Mouse (Mus musculus) T-helper 17 cell (primary cell): ENCODE measurements around the gene St6galnac4.

Experiments used
- in situ Hi-C, 2 experiments: fragments of 300-600 bp; cut with MboI, MseI; formaldehyde crosslinking; loops; 1 replicate in 1 of 2; 2 replicates in 1 of 2; pipeline ENCODE4 v1.15.1; 2025; ENCODE audit warnings: high pct_unique_total_duplicates in 2 of 2

Gene St6galnac4

GRCm38 (mm10) chr2:32586871-32587351 is at the start of gene St6galnac4:
TSS of gene St6galnac4 (plus strand) at chr2:32587095.
- in situ Hi-C loops = no loop called here

GRCm38 (mm10) chr2:32537360-32537905 is 49.5 kb upstream of the St6galnac4 start:
- in situ Hi-C loops = no loop called here

DNA sequence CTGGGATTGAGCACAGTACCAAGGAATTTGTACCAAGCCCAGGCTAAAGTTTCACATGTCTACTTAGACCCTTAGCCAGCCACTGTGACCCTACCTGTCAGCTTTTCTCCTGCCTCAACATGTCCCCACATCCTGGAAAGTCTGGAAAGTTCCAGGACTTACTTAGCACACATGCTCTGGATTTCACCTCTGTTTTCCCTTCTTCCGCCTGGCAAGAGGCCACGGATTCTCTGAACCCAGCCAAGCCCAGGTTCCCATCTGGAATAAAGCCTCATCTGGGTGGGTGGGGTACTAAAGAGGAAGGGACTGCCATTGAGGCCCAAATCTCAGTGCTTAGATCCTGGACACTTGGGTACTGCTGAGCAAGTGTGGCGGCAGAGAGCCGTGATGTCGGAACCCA is 49.0 kb upstream of the St6galnac4 start:
- in situ Hi-C loops = no loop called here

- in situ Hi-C loops = no loop called here
Measured at GRCm38 (mm10) chr2:32538461-32538860, 48.4 kb upstream of the St6galnac4 start.

DNA sequence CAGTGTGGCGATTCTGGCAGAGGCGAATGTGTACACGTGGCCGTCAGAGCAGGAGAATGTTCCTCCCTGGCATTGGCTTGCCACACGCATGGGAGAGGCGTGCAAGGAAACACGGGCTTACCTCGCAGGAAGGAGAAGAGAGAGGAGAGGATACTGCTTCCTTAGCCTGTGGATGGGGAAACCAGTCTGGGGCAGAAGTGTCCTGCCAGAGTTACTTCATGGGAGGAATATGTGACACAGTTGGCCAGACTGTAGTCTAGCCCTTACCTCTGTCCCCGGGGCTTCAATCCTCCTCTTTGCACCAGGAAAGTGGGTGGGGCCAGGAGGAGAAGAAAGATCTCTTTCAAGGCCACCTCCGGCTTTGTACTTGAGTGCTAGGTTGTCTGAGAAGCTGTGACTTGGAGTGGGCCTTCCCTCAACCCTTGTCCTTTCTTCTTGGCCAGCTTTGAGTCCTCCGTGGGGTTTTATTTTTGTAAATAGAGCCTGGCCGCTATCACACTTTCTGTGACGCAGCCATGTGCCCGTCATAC is 47.4 kb upstream of the St6galnac4 start:
- in situ Hi-C loops = no loop called here

DNA sequence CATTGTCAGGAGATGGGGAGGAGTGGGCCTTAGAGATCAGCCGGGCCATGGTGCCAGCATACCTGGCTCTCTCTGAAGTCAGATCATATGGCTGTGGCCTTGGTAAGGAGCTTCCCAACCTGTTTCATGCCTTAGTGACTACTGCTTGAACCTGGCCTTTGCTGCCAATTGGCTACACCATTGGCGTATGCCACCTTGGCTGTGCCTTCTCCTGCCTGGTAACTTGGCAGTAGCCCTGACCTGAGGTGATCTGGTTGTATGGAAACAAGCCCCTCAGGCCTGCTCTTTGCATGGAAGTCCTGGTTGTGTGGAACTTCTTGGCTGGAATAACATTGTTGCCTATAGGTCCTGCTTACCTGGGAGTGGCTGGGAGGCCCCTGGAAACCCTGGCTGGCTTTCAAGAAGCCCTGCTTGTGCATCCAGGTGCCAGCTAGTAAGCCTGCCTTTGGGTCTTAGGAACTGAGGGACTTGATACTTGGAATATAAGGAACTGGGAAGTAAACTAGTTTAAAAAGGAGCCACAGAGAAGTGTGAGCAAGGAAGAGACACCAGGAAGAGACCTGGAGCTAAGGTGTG is 45.5 kb upstream of the St6galnac4 start:
- in situ Hi-C loops = no loop called here

DNA sequence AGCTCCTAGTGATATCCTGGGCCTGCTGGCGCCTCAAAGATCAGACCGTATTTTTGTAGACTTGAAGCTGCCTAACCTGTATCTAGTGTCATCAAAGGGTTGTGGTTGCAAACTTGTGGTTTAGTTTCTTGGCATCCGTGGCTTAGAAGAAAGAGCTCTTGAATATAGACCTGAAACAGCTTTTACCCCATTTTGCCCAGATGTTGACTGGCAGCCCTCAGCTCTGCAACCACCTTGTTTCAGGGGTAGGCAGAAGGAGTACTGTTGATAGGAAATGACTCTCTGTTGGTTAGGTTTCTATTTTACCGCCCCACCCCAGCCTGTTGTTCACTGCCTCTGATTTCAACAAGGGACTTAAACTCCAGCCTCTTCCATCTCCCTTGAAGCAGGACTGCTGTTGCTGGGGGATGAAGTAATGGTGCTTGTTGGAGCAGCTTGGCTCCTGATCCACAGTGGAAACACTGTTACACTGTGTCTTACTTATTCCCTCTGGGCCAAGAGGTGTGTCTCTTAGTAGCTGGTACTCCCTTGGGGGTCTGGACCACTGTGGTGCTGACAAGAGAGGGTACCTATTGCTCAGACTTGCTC is 44.8 kb upstream of the St6galnac4 start:
- in situ Hi-C loops = no loop called here

DNA sequence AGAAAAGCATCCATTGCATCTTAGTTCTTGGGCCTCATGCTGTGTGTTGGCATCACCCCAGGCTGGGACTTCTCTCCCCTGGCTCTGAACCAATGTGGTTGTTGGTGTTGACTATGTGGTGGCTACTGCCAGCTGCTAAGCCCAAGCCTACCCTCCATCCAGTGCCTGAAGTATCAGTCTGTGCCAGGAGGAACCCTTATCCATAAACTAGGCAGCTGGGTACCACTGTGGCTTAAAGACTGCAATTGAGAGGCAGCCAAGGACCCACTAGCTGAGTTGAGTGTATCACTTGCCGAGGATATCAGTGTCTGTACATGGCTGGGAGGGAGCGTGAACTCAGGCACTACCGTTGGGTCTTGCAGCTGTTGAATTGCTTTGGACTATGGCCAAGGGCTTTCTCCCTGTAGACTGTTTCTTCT is 43.9 kb upstream of the St6galnac4 start:
- in situ Hi-C loops = no loop called here

- in situ Hi-C loops = loop anchor here in 1 of 2 experiments (5.0 kb wide), 1 partner anchor 55 kb away; no protein-coding TSS in a partner anchor
Measured at GRCm38 (mm10) chr2:32546951-32547350, 39.9 kb upstream of the St6galnac4 start.

GRCm38 (mm10) chr2:32547380-32547779 is 39.5 kb upstream of the St6galnac4 start:
- in situ Hi-C loops = loop anchor here in 1 of 2 experiments (5.0 kb wide), 1 partner anchor 55 kb away; no protein-coding TSS in a partner anchor

DNA sequence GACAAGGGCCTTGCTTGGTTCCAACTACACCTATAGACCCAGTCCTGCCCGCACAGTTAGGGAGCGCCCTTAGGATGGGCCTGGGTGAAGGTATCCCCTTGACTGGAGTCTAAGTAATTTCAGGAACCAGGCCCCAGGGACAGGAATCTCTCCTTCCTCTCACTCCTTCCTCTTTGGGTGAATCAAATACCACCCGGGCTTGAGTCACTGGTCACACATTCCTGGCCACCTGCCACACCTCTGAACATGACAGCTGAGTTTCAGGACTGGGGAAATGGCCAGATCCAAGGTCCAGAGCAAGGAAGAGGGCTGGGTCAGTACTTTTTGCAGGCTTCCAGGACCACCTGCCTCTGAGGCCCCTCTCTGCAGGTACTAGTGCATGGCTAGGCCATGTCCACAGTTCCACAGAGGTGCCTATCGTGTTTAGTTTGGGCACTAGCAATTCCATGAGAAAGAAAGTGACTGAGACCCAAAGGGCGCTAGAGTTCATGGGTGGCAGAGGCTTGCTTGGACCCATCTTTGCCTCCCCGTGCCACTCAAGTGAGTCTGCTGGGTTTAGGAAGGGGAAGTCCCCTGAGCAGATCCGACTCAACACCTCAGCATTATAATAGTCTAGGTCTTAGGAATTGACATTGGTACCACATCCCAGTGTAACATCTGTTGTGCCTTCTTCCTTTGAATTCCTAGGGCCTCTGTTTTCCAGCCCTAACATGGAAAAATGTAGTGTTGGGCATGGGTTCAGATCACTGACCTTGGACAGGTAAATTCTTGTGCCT is 38.7 kb upstream of the St6galnac4 start:
- in situ Hi-C loops = loop anchor here in 1 of 2 experiments (5.0 kb wide), 1 partner anchor 56 kb away; no protein-coding TSS in a partner anchor

GRCm38 (mm10) chr2:32549171-32549570 is 37.7 kb upstream of the St6galnac4 start:
- in situ Hi-C loops = loop anchor here in 1 of 2 experiments (5.0 kb wide), 1 partner anchor 57 kb away; no protein-coding TSS in a partner anchor

DNA sequence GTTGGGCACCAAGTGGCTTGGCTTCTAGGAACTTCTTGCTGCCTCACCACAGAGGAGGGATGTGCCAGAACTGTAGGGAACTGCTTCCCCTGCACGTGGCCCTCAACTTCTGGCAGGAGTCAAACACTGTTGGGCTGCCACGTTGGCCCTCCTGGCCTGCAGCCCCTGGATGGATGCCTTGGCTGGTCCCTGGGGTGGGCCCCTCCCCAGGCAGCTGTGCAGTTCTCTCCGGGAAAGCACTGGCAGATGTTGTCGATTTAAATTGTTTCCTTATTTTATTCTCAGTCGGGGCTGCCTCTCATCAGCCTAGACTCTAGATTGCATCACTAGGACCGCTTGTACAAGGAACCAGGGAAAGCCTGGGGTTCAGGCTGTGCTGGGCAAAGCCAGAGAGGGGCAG is 37.1 kb upstream of the St6galnac4 start:
- in situ Hi-C loops = loop anchor here in 1 of 2 experiments (5.0 kb wide), 1 partner anchor 57 kb away; no protein-coding TSS in a partner anchor

GRCm38 (mm10) chr2:32551236-32551635 is 35.7 kb upstream of the St6galnac4 start:
- in situ Hi-C loops = no loop called here

- in situ Hi-C loops = no loop called here
Measured at GRCm38 (mm10) chr2:32553592-32554148, 33.2 kb upstream of the St6galnac4 start.

GRCm38 (mm10) chr2:32555484-32555883 is 31.4 kb upstream of the St6galnac4 start:
- in situ Hi-C loops = no loop called here

DNA sequence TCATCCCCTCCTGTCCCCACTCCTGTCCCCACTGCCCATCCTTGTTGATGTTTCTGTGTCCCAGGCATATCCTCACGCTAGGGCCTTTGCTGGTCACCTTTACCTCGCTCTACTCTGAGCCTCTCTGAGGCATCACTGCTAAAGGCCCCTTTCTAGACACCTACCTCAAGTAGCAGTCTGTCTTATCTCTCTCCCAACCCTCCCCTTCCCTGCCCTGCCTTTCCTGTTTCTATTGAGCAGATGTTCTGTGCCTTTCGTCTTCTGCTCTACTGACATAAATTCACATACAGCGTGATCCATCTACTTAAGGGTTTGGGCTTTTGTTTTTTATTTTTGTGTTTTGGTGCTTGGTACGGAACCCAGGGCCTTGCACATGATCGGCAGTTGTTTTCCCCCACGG is 30.9 kb upstream of the St6galnac4 start:
- in situ Hi-C loops = no loop called here

DNA sequence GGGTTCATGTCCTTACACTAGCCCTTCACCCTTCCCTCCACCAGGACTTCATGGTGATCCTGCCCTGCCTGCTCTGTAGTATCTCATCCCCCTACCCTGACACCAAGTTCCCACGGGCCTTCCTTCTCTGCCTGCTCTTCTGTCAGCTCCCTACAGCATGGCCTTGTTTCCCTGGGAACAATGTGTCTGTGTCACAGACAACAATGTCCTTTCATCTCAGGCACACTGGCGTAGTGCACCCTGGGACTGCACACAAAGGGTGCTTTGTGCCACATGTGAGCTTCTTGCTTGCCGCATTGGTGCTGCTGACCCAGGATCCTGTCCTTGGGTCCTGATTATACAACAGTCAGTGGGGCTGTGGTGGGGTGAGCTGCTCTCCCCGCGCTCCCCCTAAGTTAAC is 27.3 kb upstream of the St6galnac4 start:
- in situ Hi-C loops = no loop called here

DNA sequence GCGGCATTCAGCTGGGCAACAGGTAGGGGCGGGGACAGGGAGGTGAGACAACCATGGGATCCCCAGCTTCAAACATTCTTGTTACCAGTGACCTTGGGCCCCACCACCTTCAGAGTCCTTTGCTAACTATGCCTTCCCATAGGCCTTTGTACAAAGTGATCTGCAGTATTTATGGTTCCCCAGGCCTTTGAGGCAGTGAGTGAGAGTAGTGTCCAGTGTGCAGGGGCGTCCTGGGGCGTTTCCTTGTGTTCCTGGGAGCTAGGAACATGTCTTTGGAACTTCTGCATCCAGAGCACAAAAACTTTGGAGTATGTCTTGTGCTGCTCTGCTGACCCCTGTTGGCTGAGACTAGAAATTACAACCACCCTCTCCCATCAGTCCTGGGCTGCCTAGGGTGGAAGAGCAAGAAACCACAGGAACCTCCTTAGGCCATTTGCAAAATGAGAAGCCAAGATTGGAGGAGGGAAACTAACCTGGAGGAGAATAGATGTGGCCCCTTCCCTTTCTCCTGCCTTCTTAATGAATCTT is 20.3 kb upstream of the St6galnac4 start:
- in situ Hi-C loops = loop anchor here (5.0 kb wide), 2 partner anchors 79 to 164 kb away; no protein-coding TSS in a partner anchor

DNA sequence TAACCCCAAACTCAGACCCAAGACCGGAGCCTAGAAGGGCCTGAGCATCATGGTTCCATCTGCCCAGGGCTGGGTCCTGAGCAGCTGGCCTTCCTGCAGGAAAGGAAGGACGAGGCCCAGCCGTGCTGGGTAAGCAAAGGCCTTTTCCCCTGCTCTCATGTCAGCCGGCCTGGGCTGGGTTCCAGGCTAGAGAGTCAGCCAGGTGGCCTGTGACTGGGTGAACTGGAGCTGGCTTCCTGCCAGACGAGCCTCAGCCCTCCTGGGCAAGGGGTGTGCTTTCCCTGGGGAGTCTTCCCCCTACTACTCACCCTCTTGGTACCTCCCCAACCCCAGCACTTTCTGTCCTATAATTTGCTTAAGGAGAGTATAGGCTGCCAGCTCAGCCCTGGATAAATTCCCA is 18.7 kb upstream of the St6galnac4 start:
- in situ Hi-C loops = loop anchor here (5.0 kb wide), 2 partner anchors 81 to 166 kb away; no protein-coding TSS in a partner anchor

- in situ Hi-C loops = loop anchor here (5.0 kb wide), 2 partner anchors 82 to 167 kb away; no protein-coding TSS in a partner anchor
Measured at GRCm38 (mm10) chr2:32568941-32569340, 18.0 kb upstream of the St6galnac4 start.
